Mouse (Mus musculus) liver, adult 2 months (tissue): ENCODE data around the gene Spaca4. TPM values are rescaled to one million over a fixed set of nuclear protein-coding genes. Genes with fewer than 3 reads are reported as not detected.

ENCODE experiments used
- DNase-seq: peaks from one replicate; pipeline ENCODE4 v3.0.0-alpha.2; 2011; ENCODE audit warnings: low read depth, low spot score; ENCODE audit errors: extremely low read depth
- H3K27ac ChIP-seq: fragments of 200-500 bp; replicated peaks from 2 replicates; pipeline ENCODE4 v1.5.1; 2012; ENCODE audit warnings: low read depth, mild to moderate bottlenecking, control low read depth, inconsistent platforms, low read length; ENCODE audit not compliant: insufficient read depth
- H3K27me3 ChIP-seq: fragments of 200-500 bp; 2 replicates; pipeline ENCODE4 v1.6.1; 2012; ENCODE audit warnings: mild to moderate bottlenecking, moderate library complexity, low read length, inconsistent platforms; ENCODE audit not compliant: control insufficient read depth, insufficient read depth
- H3K36me3 ChIP-seq: fragments of 200-500 bp; 2 replicates; pipeline ENCODE4 v1.6.1; 2012; ENCODE audit warnings: low read length, inconsistent platforms; ENCODE audit not compliant: control insufficient read depth, insufficient read depth
- H3K4me1 ChIP-seq: fragments of 200-500 bp; 2 replicates; pipeline ENCODE4 v1.6.1; 2011; ENCODE audit warnings: low read length; ENCODE audit not compliant: control insufficient read depth, insufficient read depth
- H3K4me3 ChIP-seq: fragments of 200-500 bp; 2 replicates; pipeline ENCODE4 v1.5.1; 2011; ENCODE audit warnings: low read depth, mild to moderate bottlenecking, control low read depth, low read length, moderate library complexity; ENCODE audit not compliant: insufficient read depth
- H3K79me2 ChIP-seq: fragments of 200-500 bp; 2 replicates; pipeline ENCODE4 v1.6.1; 2012; ENCODE audit warnings: inconsistent platforms, mild to moderate bottlenecking, low read length, moderate library complexity; ENCODE audit not compliant: control insufficient read depth, insufficient read depth
- H3K9ac ChIP-seq: fragments of 200-500 bp; 2 replicates; pipeline ENCODE4 v1.6.1; 2012; ENCODE audit warnings: low read depth, mild to moderate bottlenecking, control low read depth, inconsistent platforms, low read length
- CTCF ChIP-seq: fragments of 200-500 bp; IDR thresholded peaks from 2 replicates; pipeline ENCODE4 v1.5.1; 2011; ENCODE audit warnings: low read depth, low read length, control low read depth
- POLR2A ChIP-seq: fragments of 200-500 bp; IDR thresholded peaks from 2 replicates; pipeline ENCODE4 v1.6.1; 2011; ENCODE audit warnings: low read length, control low read depth; ENCODE audit not compliant: insufficient read depth; ENCODE audit errors: extremely low read depth
- WGBS: fragments of 180-500 bp; shearing (Covaris S2); methylation state at CpG from one replicate; pipeline ENCODE4 v1.1.7; 2018; 5-methylcytosine and 5-hydroxymethylcytosine counted together
- polyA plus RNA-seq: library from polyadenylated mRNA; depleted of rRNA; stranded (reverse); fragments of >200 nt; gene quantifications from 2 replicates; pipeline ENCODE4 v1.2.3, GENCODE M21; 2012
- total RNA-seq: library from RNA; depleted of rRNA; stranded (reverse); fragments of >200 nt; gene quantifications from 2 replicates; pipeline ENCODE4 v1.2.3, GENCODE M21; 2014

Spaca4 gene
- total and polyA plus RNA-seq, 2 experiments, result not detected

- Histone ChIP-seq H3K36me3 (peaks cover 7% of the 10 kb centered on the region), H3K4me1 (peaks cover 17% of the 10 kb centered on the region), H3K27ac (no peak within 1 kb of the TSS), H3K79me2 (peaks cover 5% of the 10 kb centered on the region; the same call in 1 of the 2 replicates), H3K27me3 (no peaks in the 10 kb centered on the region), H3K4me3 (no peak within 1 kb of the TSS), H3K9ac (no peak within 1 kb of the TSS)
- WGBS, result 81% methylated on average over 14 of the region's 14 CpGs
- TF ChIP-seq CTCF, result peak; percentile 18; the same call in 1 of the 2 replicates
- TF ChIP-seq POLR2A, result no peak
- DNase-seq, result no peak
Measured at GRCm38 (mm10) chr7:45720413-45721233, 5.0 kb downstream of the Spaca4 start, which contains the start of gene Fam83e. Fam83e (plus strand) TSS chr7:45721212.

- Histone ChIP-seq H3K9ac (no peak overlapping the region), H3K4me3 (no peak overlapping the region), H3K36me3 (peaks cover 7% of the 10 kb centered on the region), H3K27me3 (no peaks in the 10 kb centered on the region), H3K27ac (no peak overlapping the region), H3K4me1 (peaks cover 20% of the 10 kb centered on the region), H3K79me2 (peaks cover 5% of the 10 kb centered on the region; the same call in 1 of the 2 replicates)
- no peak for TF ChIP-seq CTCF
- no peak for TF ChIP-seq POLR2A
- no peak for DNase-seq
- 90% methylated on average over 16 of the region's 16 CpGs for WGBS
Measured at GRCm38 (mm10) chr7:45719738-45720412, 5.7 kb downstream of the Spaca4 start.

- peaks cover 7% of the 10 kb centered on the region for H3K36me3 ChIP-seq
- no peak for DNase-seq
- H3K4me3 ChIP-seq, result no peak overlapping the region
- H3K79me2 ChIP-seq, result peaks cover 5% of the 10 kb centered on the region; the same call in 1 of the 2 replicates
- H3K27ac ChIP-seq, result no peak overlapping the region
- 84% methylated on average over 10 of the region's 10 CpGs for WGBS
- no peak for TF ChIP-seq POLR2A
- TF ChIP-seq CTCF, result no peak
- H3K4me1 ChIP-seq, result peaks cover 20% of the 10 kb centered on the region
- H3K9ac ChIP-seq, result peak overlapping the region; percentile 30
- H3K27me3 ChIP-seq, result no peaks in the 10 kb centered on the region
Measured at GRCm38 (mm10) chr7:45719180-45719579, 6.4 kb downstream of the Spaca4 start.

GRCm38 (mm10) chr7:45718331-45718730 is 7.3 kb downstream of the Spaca4 start:
- DNase-seq, result peak; percentile 28
- Histone ChIP-seq H3K4me1 (peaks cover 20% of the 10 kb centered on the region), H3K27me3 (no peaks in the 10 kb centered on the region), H3K9ac (peak overlapping the region; percentile 89), H3K27ac (peak overlapping the region; percentile 27), H3K36me3 (peaks cover 7% of the 10 kb centered on the region), H3K4me3 (peak overlapping the region; percentile 79), H3K79me2 (peaks cover 5% of the 10 kb centered on the region; the same call in 1 of the 2 replicates)
- under 1% methylated on average over 20 of the region's 20 CpGs for WGBS
- TF ChIP-seq CTCF (no peak), POLR2A (no peak)

- Histone ChIP-seq H3K4me3 (peak within 1 kb of the TSS; percentile 79), H3K36me3 (peaks cover 7% of the 10 kb centered on the region), H3K4me1 (peaks cover 23% of the 10 kb centered on the region), H3K9ac (peak within 1 kb of the TSS; percentile 89), H3K27me3 (no peaks in the 10 kb centered on the region), H3K79me2 (peaks cover 5% of the 10 kb centered on the region; the same call in 1 of the 2 replicates), H3K27ac (peak within 1 kb of the TSS; percentile 89)
- TF ChIP-seq POLR2A (peak; percentile 97), CTCF (no peak)
- peak; percentile 93 for DNase-seq
- under 1% methylated on average over 41 of the region's 41 CpGs for WGBS
Measured at GRCm38 (mm10) chr7:45717918-45718297, 7.7 kb downstream of the Spaca4 start, which contains the start of gene Sphk2. Sphk2 (minus strand) TSS chr7:45718002.
